Mouse (Mus musculus): ENCODE results near the gene Olfr1312. TPM values are rescaled to one million over a fixed set of nuclear protein-coding genes. Genes with fewer than 3 reads are reported as not detected.

The Olfr1312 gene
- total and polyA plus RNA-seq, 2 experiments: not detected

DNA sequence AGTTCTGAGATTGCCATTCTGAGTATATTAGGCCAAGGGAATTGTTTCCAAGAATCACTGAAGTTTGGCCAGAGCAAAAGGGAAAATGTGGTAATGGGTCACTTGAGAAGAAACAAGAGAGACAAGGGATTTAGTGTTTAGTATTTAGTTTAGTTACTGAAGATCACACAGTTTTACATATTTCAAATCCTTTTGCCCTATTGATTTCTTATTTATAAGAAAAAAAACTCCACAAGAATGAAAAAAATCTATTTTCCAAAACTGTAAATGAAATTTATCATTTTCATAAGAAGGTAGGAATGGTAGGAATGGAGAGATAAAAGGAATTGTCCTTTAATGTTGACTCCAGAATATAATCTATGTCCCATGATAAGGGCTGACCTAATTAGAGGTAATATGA lies 37.4 kb downstream of the Olfr1312 start, which contains the start of gene Olfr1310:
Olfr1310 (minus strand) TSS at position 101 of the 400 bp plus-strand sequence.
- Histone ChIP-seq H3K36me3 (ENCODE audit: control insufficient read depth, insufficient read depth, low read length) (no peaks in the 10 kb centered on the region), H3K9ac (ENCODE audit: low read depth, low read length) (no peak within 1 kb of the TSS), H3K27ac (replicated peaks; ENCODE audit: insufficient read depth, low read depth, low read length) (no peak within 1 kb of the TSS), H3K4me1 (ENCODE audit: control insufficient read depth, insufficient read depth, low read length) (no peaks in the 10 kb centered on the region), H3K27me3 (ENCODE audit: control insufficient read depth, insufficient read depth, low read length) (no peaks in the 10 kb centered on the region), H3K4me3 (ENCODE audit: insufficient read depth, low read depth, low read length) (no peak within 1 kb of the TSS), H3K79me2 (ENCODE audit: control insufficient read depth, insufficient read depth, low read length) (no peaks in the 10 kb centered on the region)
- no peak for DNase-seq (ENCODE audit: extremely low read depth, low read depth, low spot score)
- TF ChIP-seq POLR2A (IDR thresholded peaks at IDR 0.05; ENCODE audit: extremely low read depth, insufficient read depth, low read length) (no peak), CTCF (IDR thresholded peaks at IDR 0.05; ENCODE audit: low read depth, low read length) (no peak)

DNA sequence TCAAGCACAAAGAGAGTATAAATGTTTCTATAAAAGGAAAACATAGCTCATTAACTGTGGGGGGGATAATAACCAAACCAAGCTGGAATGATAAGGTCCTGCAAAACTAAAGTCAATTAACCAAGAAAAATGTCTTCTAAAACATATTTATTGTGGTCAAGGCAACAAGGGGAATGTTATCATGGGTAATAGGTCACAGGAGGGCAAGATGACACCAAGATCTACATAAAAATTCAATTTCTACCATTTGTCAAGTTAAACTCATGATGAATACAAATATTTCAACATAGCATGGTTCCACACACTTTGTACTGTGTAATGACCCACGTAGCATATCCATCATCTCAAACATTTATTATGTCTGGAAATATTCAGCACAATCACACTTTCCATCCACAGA lies 59.9 kb downstream of the Olfr1312 start, which contains the start of gene Olfr1309:
Olfr1309 (minus strand) TSS at position 101 of the 400 bp plus-strand sequence.
- Histone ChIP-seq H3K79me2 (ENCODE audit: control insufficient read depth, insufficient read depth, low read length) (no peaks in the 10 kb centered on the region), H3K27me3 (ENCODE audit: control insufficient read depth, insufficient read depth, low read length) (no peaks in the 10 kb centered on the region), H3K9ac (ENCODE audit: low read depth, low read length) (no peak within 1 kb of the TSS), H3K4me3 (ENCODE audit: insufficient read depth, low read depth, low read length) (no peak within 1 kb of the TSS), H3K36me3 (ENCODE audit: control insufficient read depth, insufficient read depth, low read length) (no peaks in the 10 kb centered on the region), H3K4me1 (ENCODE audit: control insufficient read depth, insufficient read depth, low read length) (no peaks in the 10 kb centered on the region), H3K27ac (replicated peaks; ENCODE audit: insufficient read depth, low read depth, low read length) (no peak within 1 kb of the TSS)
- DNase-seq (ENCODE audit: extremely low read depth, low read depth, low spot score): no peak
- WGBS: 43% methylated on average over 1 of the region's 1 CpGs
- TF ChIP-seq POLR2A (IDR thresholded peaks at IDR 0.05; ENCODE audit: extremely low read depth, insufficient read depth, low read length) (no peak), CTCF (IDR thresholded peaks at IDR 0.05; ENCODE audit: low read depth, low read length) (no peak)

Other genes with a start within 250 kb of the Olfr1312 start
- gene Olfr1303, start 229.9 kb downstream of the Olfr1312 start, total RNA-seq (2014; rRNA removed): not detected in 2 replicates
- gene Olfr1303, start 229.9 kb downstream of the Olfr1312 start, polyA plus RNA-seq (2012; rRNA removed): not detected in 2 replicates
- gene Olfr1305, start 173.1 kb downstream of the Olfr1312 start, total RNA-seq (2014; rRNA removed): not detected in 2 replicates
- gene Olfr1305, start 173.1 kb downstream of the Olfr1312 start, polyA plus RNA-seq (2012; rRNA removed): not detected in 2 replicates
- gene Olfr1306, start 134.0 kb downstream of the Olfr1312 start, total RNA-seq (2014; rRNA removed): not detected in 2 replicates
- gene Olfr1306, start 134.0 kb downstream of the Olfr1312 start, polyA plus RNA-seq (2012; rRNA removed): not detected in 2 replicates
- not detected in 2 replicates for gene Olfr1307, start 100.8 kb downstream of the Olfr1312 start, total RNA-seq (2014; rRNA removed)
- not detected in 2 replicates for gene Olfr1307, start 100.8 kb downstream of the Olfr1312 start, polyA plus RNA-seq (2012; rRNA removed)
- gene Olfr1308, start 85.3 kb downstream of the Olfr1312 start, total RNA-seq (2014; rRNA removed): not detected in 2 replicates
- not detected in 2 replicates for gene Olfr1308, start 85.3 kb downstream of the Olfr1312 start, polyA plus RNA-seq (2012; rRNA removed)
- gene Olfr1309, start 60.0 kb downstream of the Olfr1312 start, total RNA-seq (2014; rRNA removed): not detected in 2 replicates
- not detected in 2 replicates for gene Olfr1309, start 60.0 kb downstream of the Olfr1312 start, polyA plus RNA-seq (2012; rRNA removed)
- gene Olfr1310, start 37.5 kb downstream of the Olfr1312 start, total RNA-seq (2014; rRNA removed): not detected in 2 replicates
- gene Olfr1310, start 37.5 kb downstream of the Olfr1312 start, polyA plus RNA-seq (2012; rRNA removed): not detected in 2 replicates
- gene Olfr1311, start 25.8 kb downstream of the Olfr1312 start, total RNA-seq (2014; rRNA removed): not detected in 2 replicates
- not detected in 2 replicates for gene Olfr1311, start 25.8 kb downstream of the Olfr1312 start, polyA plus RNA-seq (2012; rRNA removed)
- gene Olfr1313, start 27.6 kb upstream of the Olfr1312 start, total RNA-seq (2014; rRNA removed): not detected in 2 replicates
- not detected in 2 replicates for gene Olfr1313, start 27.6 kb upstream of the Olfr1312 start, polyA plus RNA-seq (2012; rRNA removed)
- not detected in 2 replicates for gene Olfr1314, start 46.5 kb upstream of the Olfr1312 start, total RNA-seq (2014; rRNA removed)
- gene Olfr1314, start 46.5 kb upstream of the Olfr1312 start, polyA plus RNA-seq (2012; rRNA removed): not detected in 2 replicates
- not detected in 2 replicates for gene Olfr1315-ps1, start 65.2 kb upstream of the Olfr1312 start, total RNA-seq (2014; rRNA removed)
- not detected in 2 replicates for gene Olfr1315-ps1, start 65.2 kb upstream of the Olfr1312 start, polyA plus RNA-seq (2012; rRNA removed)
- gene Olfr1316, start 84.7 kb upstream of the Olfr1312 start, total RNA-seq (2014; rRNA removed): not detected in 2 replicates
- not detected in 2 replicates for gene Olfr1316, start 84.7 kb upstream of the Olfr1312 start, polyA plus RNA-seq (2012; rRNA removed)
- gene Olfr1317, start 90.1 kb upstream of the Olfr1312 start, total RNA-seq (2014; rRNA removed): not detected in 2 replicates
- gene Olfr1317, start 90.1 kb upstream of the Olfr1312 start, polyA plus RNA-seq (2012; rRNA removed): not detected in 2 replicates
- gene Olfr1318, start 104.0 kb upstream of the Olfr1312 start, total RNA-seq (2014; rRNA removed): not detected in 2 replicates
- not detected in 2 replicates for gene Olfr1318, start 104.0 kb upstream of the Olfr1312 start, polyA plus RNA-seq (2012; rRNA removed)
- gene Lpcat4, start 189.2 kb upstream of the Olfr1312 start, total RNA-seq (2014; rRNA removed): 0.09 and 0.67 TPM in 2 replicates
- gene Lpcat4, start 189.2 kb upstream of the Olfr1312 start, polyA plus RNA-seq (2012; rRNA removed): 2.2 and 2.4 TPM in 2 replicates
- not detected in 2 replicates for gene Nutm1, start 209.1 kb upstream of the Olfr1312 start, total RNA-seq (2014; rRNA removed)
- gene Nutm1, start 209.1 kb upstream of the Olfr1312 start, polyA plus RNA-seq (2012; rRNA removed): not detected in 2 replicates
- 71.2 and 82.6 TPM in 2 replicates for gene Nop10, start 211.7 kb upstream of the Olfr1312 start, total RNA-seq (2014; rRNA removed)
- 61.7 and 67.8 TPM in 2 replicates for gene Nop10, start 211.7 kb upstream of the Olfr1312 start, polyA plus RNA-seq (2012; rRNA removed)
- 12.9 and 14.8 TPM in 2 replicates for gene Slc12a6, start 215.6 kb upstream of the Olfr1312 start, total RNA-seq (2014; rRNA removed)
- 4.0 and 5.2 TPM in 2 replicates for gene Slc12a6, start 215.6 kb upstream of the Olfr1312 start, polyA plus RNA-seq (2012; rRNA removed)
- gene Gm21985, start 216.1 kb upstream of the Olfr1312 start, total RNA-seq (2014; rRNA removed): not detected in 2 replicates
- gene Gm21985, start 216.1 kb upstream of the Olfr1312 start, polyA plus RNA-seq (2012; rRNA removed): not detected in 2 replicates

All from liver, adult 2 months (tissue).